In the genomic region with DNA sequence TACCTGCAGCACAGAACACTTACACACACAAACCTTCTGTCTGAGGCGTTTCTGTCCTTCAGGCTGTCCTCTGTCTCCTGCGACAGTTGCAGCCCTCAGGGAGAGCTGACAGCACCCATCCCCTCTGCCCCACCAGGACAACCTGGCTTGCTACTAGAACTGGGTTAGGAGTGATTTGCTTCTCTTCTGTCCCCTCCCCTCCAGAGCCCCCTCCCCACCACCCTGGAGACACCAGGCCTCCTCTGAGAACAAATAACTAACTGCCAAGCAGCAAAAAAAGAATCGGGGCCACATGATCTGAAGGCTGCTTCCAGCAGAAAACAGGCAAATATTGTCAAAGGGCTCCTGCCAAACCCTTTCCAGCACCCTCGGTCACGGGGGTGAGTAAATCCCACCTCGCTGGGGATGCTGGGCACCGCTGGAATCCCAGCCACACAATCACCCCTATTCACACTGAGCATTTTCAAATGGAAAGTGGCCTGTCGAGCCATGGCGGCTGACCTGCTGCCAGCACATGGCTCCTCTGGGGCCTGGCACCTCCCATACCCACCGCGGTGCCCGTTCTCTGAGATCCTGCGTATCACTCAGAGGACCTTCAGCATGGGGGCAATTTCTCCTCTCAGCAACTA, we compare ENCODE assay signal across 13 mouse cellular contexts. TPM values are rescaled to one million over a fixed set of nuclear protein-coding genes. Genes with fewer than 3 reads are reported as not detected.
DNase-seq lines count a peak whose midpoint lies in the region; ATAC-seq lines count a peak whose summit lies in the region.
"Had no signal": no experiment of that assay in that cellular context is flagged by ENCODE, and none has a peak within 500 bp of the region (broad histone marks: within the 10 kb centered on the region; RNA-seq: fewer than 3 reads in every experiment).

No protein-coding gene starts in this region.

- H3K4me3 ChIP-seq in kidney, embryonic 14.5 days (ENCODE audit: low read length), result no peak overlapping the region
- H3K4me3 ChIP-seq: kidney, embryonic 15.5 days; liver, embryonic 13.5 days had no signal

- no peak overlapping the region for H3K27ac ChIP-seq in kidney, embryonic 14.5 days (ENCODE audit: low read depth, low read length)
- H3K27ac ChIP-seq: kidney, embryonic 15.5 days; liver, embryonic 13.5 days had no signal

- H3K9me3 ChIP-seq in kidney, embryonic 14.5 days (ENCODE audit: control insufficient read depth, low read length), result no peaks in the 10 kb centered on the region
- H3K9me3 ChIP-seq: kidney, embryonic 15.5 days; liver, embryonic 13.5 days had no signal

- no peak overlapping the region for H3K9ac ChIP-seq in kidney, embryonic 14.5 days (ENCODE audit: low read depth, low read length)
- H3K9ac ChIP-seq: kidney, embryonic 15.5 days; liver, embryonic 13.5 days had no signal

- no peaks in the 10 kb centered on the region for H3K4me1 ChIP-seq in kidney, embryonic 14.5 days (ENCODE audit: control insufficient read depth, insufficient read depth, low read length)
- H3K4me1 ChIP-seq: kidney, embryonic 15.5 days had no signal

- no peaks in the 10 kb centered on the region for H3K36me3 ChIP-seq in kidney, embryonic 14.5 days (ENCODE audit: control insufficient read depth, insufficient read depth, low read length)
- H3K36me3 ChIP-seq: kidney, embryonic 15.5 days; liver, embryonic 13.5 days had no signal

- ATAC-seq in frontal cortex, adult (ENCODE audit: low TSS enrichment), result no peak
- no peak for ATAC-seq in kidney, embryonic 14.5 days (ENCODE audit: low FRiP score, low TSS enrichment)

- no peak overlapping the region for H3K4me2 ChIP-seq in kidney, embryonic 14.5 days (replicated peaks; ENCODE audit: low read depth, low read length)
- H3K4me2 ChIP-seq: kidney, embryonic 15.5 days; liver, embryonic 13.5 days had no signal

- peak; percentile 10 to 25 for DNase-seq in frontal cortex, adult 2 months (ENCODE audit: extremely low spot score in 1 of 2, low spot score in 1 of 2)
- peak; percentile 50 to 56 for DNase-seq in right cerebral cortex, postnatal 10 days (ENCODE audit: low spot score in 2 of 2)
- no peak for DNase-seq in right cerebral cortex, postnatal 25 days
- peak; percentile 40 to 46 for DNase-seq in layer of hippocampus, postnatal 10 days (ENCODE audit: low spot score in 2 of 2)
- no peak for DNase-seq in liver
- no peak for DNase-seq in natural killer cell, adult 2 months (ENCODE audit: low spot score in 2 of 2)
- DNase-seq: liver, embryonic 13.5 days; spleen, adult 18-20 months had no signal

- 73% methylated on average over 13 of the region's 13 CpGs for WGBS in kidney, embryonic 14.5 days

- H3K27me3 ChIP-seq in kidney, embryonic 14.5 days (ENCODE audit: control insufficient read depth, insufficient read depth, low read length), result no peaks in the 10 kb centered on the region
- H3K27me3 ChIP-seq: kidney, embryonic 15.5 days; liver, embryonic 13.5 days had no signal

RNA-seq across cellular contexts. Expression of a gene that starts 47.5 kb away (rescaled TPM):
- polyA plus RNA-seq in frontal cortex, adult 2 months (2012; rRNA removed), result 13.0 and 13.1 TPM in 2 replicates
- 10 to 100 TPM; 12.0 to 14.2 TPM for total RNA-seq in layer of hippocampus, postnatal 10 days (2021)
- polyA plus RNA-seq in kidney, embryonic 14.5 days (2014; fragmentation: Nextera tagmentation; extraction: Ambion mirVana), result 0.17 and 0.19 TPM in 2 replicates
- total RNA-seq: monocyte, adult 5-6 weeks had no signal
- polyA plus RNA-seq: heart, embryonic 14.5 days; liver, embryonic 13.5 days had no signal

Comparison
In these comparisons a context has a peak if more than half of its experiments do, and no peak if none do; other contexts are left out.
1. DNase-seq: peak in frontal cortex, adult 2 months (2 of 2), right cerebral cortex, postnatal 10 days (2 of 2) and layer of hippocampus, postnatal 10 days (2 of 2); none in right cerebral cortex, postnatal 25 days (single experiment), liver (single experiment) and natural killer cell, adult 2 months (0 of 2).
2. RNA of a gene that starts 47.5 kb away (polyA plus RNA-seq): 13.0 to 13.1 TPM in frontal cortex, adult 2 months; 0.17 to 0.19 TPM in kidney, embryonic 14.5 days; every median in the first group is over 10 times any median in the second.